Mouse (Mus musculus): ENCODE measurements around the gene Nuak2.

GRCm38 (mm10) chr1:132381929-132382328 is 66.0 kb downstream of the Nuak2 start:
- TF ChIP-seq CTCF (IDR thresholded peaks at IDR 0.05; ENCODE audit: extremely low read depth, insufficient read length, insufficient replicate concordance, low read depth, low read length) = no peak
- no peak for TF ChIP-seq POLR2A (IDR thresholded peaks at IDR 0.05; ENCODE audit: low read depth, low read length)
